Mouse (Mus musculus): ENCODE results near the gene Itga9. TPM values are rescaled to one million over a fixed set of nuclear protein-coding genes. Genes with fewer than 3 reads are reported as not detected.

Itga9 gene
- total and polyA plus RNA-seq, 2 experiments = 9.1 to 15.8 TPM

DNA sequence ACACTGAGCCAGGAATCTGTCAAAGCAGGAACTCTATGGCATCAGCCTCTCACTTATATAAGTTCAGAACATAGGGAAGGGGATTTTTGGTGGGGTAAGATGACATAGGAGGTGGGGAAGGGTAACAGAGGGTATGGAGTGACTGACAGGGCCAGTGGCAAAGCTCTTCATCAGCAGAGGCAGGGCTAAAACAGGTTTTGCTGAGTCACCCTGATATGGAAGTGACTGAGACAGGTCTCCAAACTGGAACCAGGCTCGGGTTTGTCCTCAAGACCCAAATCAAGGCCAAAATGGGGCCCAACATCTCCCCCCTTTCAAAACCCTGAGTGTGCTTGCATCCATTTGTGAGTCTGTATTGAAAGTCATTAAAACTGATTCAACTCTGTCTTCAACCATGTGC, 21.7 kb upstream of the Itga9 start:
- no peaks in the 10 kb centered on the region for H3K79me2 ChIP-seq (ENCODE audit: control insufficient read depth, insufficient read depth, low read length)
- peaks cover 3% of the 10 kb centered on the region; the same call in 1 of the 2 replicates for H3K4me1 ChIP-seq (ENCODE audit: control insufficient read depth, insufficient read depth, low read length)
- TF ChIP-seq POLR2A (IDR thresholded peaks at IDR 0.05; ENCODE audit: extremely low read depth, insufficient read depth, low read length) (no peak), CTCF (IDR thresholded peaks at IDR 0.05; ENCODE audit: low read depth, low read length) (no peak)
- H3K27ac ChIP-seq (replicated peaks; ENCODE audit: insufficient read depth, low read depth, low read length) = no peak overlapping the region
- H3K36me3 ChIP-seq (ENCODE audit: control insufficient read depth, insufficient read depth, low read length) = peaks cover 29% of the 10 kb centered on the region
- H3K27me3 ChIP-seq (ENCODE audit: control insufficient read depth, insufficient read depth, low read length) = no peaks in the 10 kb centered on the region
- H3K9ac ChIP-seq (ENCODE audit: low read depth, low read length) = no peak overlapping the region
- no peak overlapping the region for H3K4me3 ChIP-seq (ENCODE audit: insufficient read depth, low read depth, low read length)
- no peak for DNase-seq (ENCODE audit: extremely low read depth, low read depth, low spot score)
- WGBS = 84% methylated on average over 1 of the region's 1 CpGs

- no peak overlapping the region for H3K27ac ChIP-seq (replicated peaks; ENCODE audit: insufficient read depth, low read depth, low read length)
- no peak for DNase-seq (ENCODE audit: extremely low read depth, low read depth, low spot score)
- H3K79me2 ChIP-seq (ENCODE audit: control insufficient read depth, insufficient read depth, low read length) = no peaks in the 10 kb centered on the region
- no peak overlapping the region for H3K9ac ChIP-seq (ENCODE audit: low read depth, low read length)
- H3K36me3 ChIP-seq (ENCODE audit: control insufficient read depth, insufficient read depth, low read length) = peaks cover 21% of the 10 kb centered on the region
- H3K4me1 ChIP-seq (ENCODE audit: control insufficient read depth, insufficient read depth, low read length) = peaks cover 5% of the 10 kb centered on the region; the same call in 1 of the 2 replicates
- no peaks in the 10 kb centered on the region for H3K27me3 ChIP-seq (ENCODE audit: control insufficient read depth, insufficient read depth, low read length)
- H3K4me3 ChIP-seq (ENCODE audit: insufficient read depth, low read depth, low read length) = no peak overlapping the region
- TF ChIP-seq CTCF (IDR thresholded peaks at IDR 0.05; ENCODE audit: low read depth, low read length) (no peak), POLR2A (IDR thresholded peaks at IDR 0.05; ENCODE audit: extremely low read depth, insufficient read depth, low read length) (no peak)
- WGBS = 91% methylated on average over 6 of the region's 6 CpGs
Observed at GRCm38 (mm10) chr9:118585998-118586397, 20.5 kb upstream of the Itga9 start.

GRCm38 (mm10) chr9:118587115-118587514, 19.4 kb upstream of the Itga9 start:
- peaks cover 5% of the 10 kb centered on the region; the same call in 1 of the 2 replicates for H3K4me1 ChIP-seq (ENCODE audit: control insufficient read depth, insufficient read depth, low read length)
- H3K79me2 ChIP-seq (ENCODE audit: control insufficient read depth, insufficient read depth, low read length) = no peaks in the 10 kb centered on the region
- no peak for TF ChIP-seq CTCF (IDR thresholded peaks at IDR 0.05; ENCODE audit: low read depth, low read length)
- no peak for TF ChIP-seq POLR2A (IDR thresholded peaks at IDR 0.05; ENCODE audit: extremely low read depth, insufficient read depth, low read length)
- 51% methylated on average over 4 of the region's 4 CpGs for WGBS
- H3K4me3 ChIP-seq (ENCODE audit: insufficient read depth, low read depth, low read length) = no peak overlapping the region
- no peak for DNase-seq (ENCODE audit: extremely low read depth, low read depth, low spot score)
- H3K27me3 ChIP-seq (ENCODE audit: control insufficient read depth, insufficient read depth, low read length) = no peaks in the 10 kb centered on the region
- H3K27ac ChIP-seq (replicated peaks; ENCODE audit: insufficient read depth, low read depth, low read length) = no peak overlapping the region
- no peak overlapping the region for H3K9ac ChIP-seq (ENCODE audit: low read depth, low read length)
- H3K36me3 ChIP-seq (ENCODE audit: control insufficient read depth, insufficient read depth, low read length) = peaks cover 13% of the 10 kb centered on the region; the same call in 1 of the 2 replicates

DNA sequence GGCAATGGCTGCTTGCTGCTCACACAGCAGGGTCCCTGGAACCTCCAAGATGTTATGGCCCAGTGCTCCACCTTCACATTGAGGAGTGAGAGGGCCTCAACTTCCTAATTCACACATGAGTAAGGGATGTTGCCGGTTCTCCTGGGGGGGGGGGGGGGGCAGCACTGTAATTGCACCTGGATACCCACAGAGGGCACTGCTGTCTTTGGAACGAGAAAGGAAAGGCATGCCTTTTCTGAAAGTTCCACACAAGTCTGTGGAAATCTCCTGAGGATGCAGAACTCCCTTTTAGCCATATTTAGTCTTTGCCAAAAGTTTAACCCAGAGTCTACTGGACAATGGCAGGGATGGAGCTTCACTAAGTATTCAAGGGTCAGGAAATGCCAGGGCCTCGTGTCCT, 17.2 kb upstream of the Itga9 start:
- Histone ChIP-seq H3K27ac (replicated peaks; ENCODE audit: insufficient read depth, low read depth, low read length) (no peak overlapping the region), H3K4me1 (ENCODE audit: control insufficient read depth, insufficient read depth, low read length) (peaks cover 5% of the 10 kb centered on the region; the same call in 1 of the 2 replicates), H3K4me3 (ENCODE audit: insufficient read depth, low read depth, low read length) (no peak overlapping the region), H3K36me3 (ENCODE audit: control insufficient read depth, insufficient read depth, low read length) (no peaks in the 10 kb centered on the region), H3K79me2 (ENCODE audit: control insufficient read depth, insufficient read depth, low read length) (no peaks in the 10 kb centered on the region), H3K27me3 (ENCODE audit: control insufficient read depth, insufficient read depth, low read length) (no peaks in the 10 kb centered on the region), H3K9ac (ENCODE audit: low read depth, low read length) (no peak overlapping the region)
- TF ChIP-seq CTCF (IDR thresholded peaks at IDR 0.05; ENCODE audit: low read depth, low read length) (peak; percentile 43), POLR2A (IDR thresholded peaks at IDR 0.05; ENCODE audit: extremely low read depth, insufficient read depth, low read length) (no peak)
- no peak for DNase-seq (ENCODE audit: extremely low read depth, low read depth, low spot score)
- WGBS = 29% methylated on average over 3 of the region's 3 CpGs

GRCm38 (mm10) chr9:118590230-118590629, 16.3 kb upstream of the Itga9 start:
- H3K36me3 ChIP-seq (ENCODE audit: control insufficient read depth, insufficient read depth, low read length) = no peaks in the 10 kb centered on the region
- no peak overlapping the region for H3K9ac ChIP-seq (ENCODE audit: low read depth, low read length)
- H3K4me3 ChIP-seq (ENCODE audit: insufficient read depth, low read depth, low read length) = no peak overlapping the region

DNA sequence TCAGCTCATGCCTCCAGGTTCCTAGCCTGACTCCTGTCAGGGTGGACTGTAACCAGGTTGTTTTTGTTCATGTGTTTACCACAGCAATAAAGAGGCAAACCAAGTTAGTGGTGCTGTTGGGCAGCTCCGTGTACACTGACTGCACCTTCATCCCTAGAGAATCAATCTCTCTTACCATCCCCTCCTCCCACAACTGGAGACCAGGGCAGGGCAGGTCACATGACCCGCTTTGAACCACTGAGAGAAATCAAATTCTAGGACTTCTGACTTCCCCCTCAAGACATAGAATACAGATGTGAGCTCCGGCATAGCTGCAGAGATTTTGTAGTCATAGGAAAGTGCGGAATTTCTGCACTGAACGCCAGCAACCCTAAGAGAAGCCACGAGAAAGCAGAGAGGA, 14.9 kb upstream of the Itga9 start:
- Histone ChIP-seq H3K36me3 (ENCODE audit: control insufficient read depth, insufficient read depth, low read length) (no peaks in the 10 kb centered on the region), H3K4me1 (ENCODE audit: control insufficient read depth, insufficient read depth, low read length) (peaks cover 5% of the 10 kb centered on the region; the same call in 1 of the 2 replicates), H3K9ac (ENCODE audit: low read depth, low read length) (no peak overlapping the region), H3K27ac (replicated peaks; ENCODE audit: insufficient read depth, low read depth, low read length) (no peak overlapping the region), H3K79me2 (ENCODE audit: control insufficient read depth, insufficient read depth, low read length) (no peaks in the 10 kb centered on the region), H3K4me3 (ENCODE audit: insufficient read depth, low read depth, low read length) (no peak overlapping the region), H3K27me3 (ENCODE audit: control insufficient read depth, insufficient read depth, low read length) (no peaks in the 10 kb centered on the region)
- 79% methylated on average over 6 of the region's 6 CpGs for WGBS
- TF ChIP-seq POLR2A (IDR thresholded peaks at IDR 0.05; ENCODE audit: extremely low read depth, insufficient read depth, low read length) (no peak), CTCF (IDR thresholded peaks at IDR 0.05; ENCODE audit: low read depth, low read length) (no peak)
- DNase-seq (ENCODE audit: extremely low read depth, low read depth, low spot score) = no peak

More at GRCm38 (mm10) chr9:118590230-118590629, 16.3 kb upstream of the Itga9 start:
- TF ChIP-seq POLR2A (IDR thresholded peaks at IDR 0.05; ENCODE audit: extremely low read depth, insufficient read depth, low read length) (no peak), CTCF (IDR thresholded peaks at IDR 0.05; ENCODE audit: low read depth, low read length) (no peak)
- no peak for DNase-seq (ENCODE audit: extremely low read depth, low read depth, low spot score)
- H3K27me3 ChIP-seq (ENCODE audit: control insufficient read depth, insufficient read depth, low read length) = no peaks in the 10 kb centered on the region
- peaks cover 5% of the 10 kb centered on the region; the same call in 1 of the 2 replicates for H3K4me1 ChIP-seq (ENCODE audit: control insufficient read depth, insufficient read depth, low read length)
- no peaks in the 10 kb centered on the region for H3K79me2 ChIP-seq (ENCODE audit: control insufficient read depth, insufficient read depth, low read length)
- no peak overlapping the region for H3K27ac ChIP-seq (replicated peaks; ENCODE audit: insufficient read depth, low read depth, low read length)
- WGBS = 70% methylated on average over 7 of the region's 7 CpGs

All from liver, adult 2 months (tissue).